Mouse (Mus musculus) urinary bladder, postnatal 25 days (tissue): Measurements from ENCODE around the gene Vmn1r20.
"Not testable (repeated sequence)": the region's sequence is repeated elsewhere in the genome, so short reads cannot be mapped to it uniquely, and the experiment has no call there.

Experiments
- DNase-seq: peaks from one replicate; pipeline ENCODE4 v3.0.0; 2022; ENCODE audit warnings: low spot score

Vmn1r20 gene

GRCm38 (mm10) chr6:57428630-57429029, at the start of gene Vmn1r20:
Vmn1r20 (plus strand) TSS chr6:57428930.
- DNase-seq = no peak

- no peak for DNase-seq
These were observed 33.0 kb upstream of the Vmn1r20 start, which contains the start of gene Vmn1r18 for GRCm38 (mm10) chr6:57395683-57396082. Vmn1r18 (minus strand) TSS chr6:57395783.

GRCm38 (mm10) chr6:57403480-57403879, 25.2 kb upstream of the Vmn1r20 start, which contains the start of gene Vmn1r19:
Vmn1r19 (plus strand) TSS chr6:57403780.
- DNase-seq = not testable (repeated sequence)

- DNase-seq = no peak
These were observed 2.5 kb downstream of the Vmn1r20 start for GRCm38 (mm10) chr6:57431196-57431595.

GRCm38 (mm10) chr6:57468161-57468560, 39.4 kb downstream of the Vmn1r20 start:
- DNase-seq = not testable (repeated sequence)
